Mouse (Mus musculus) hindbrain, embryonic 13.5 days (tissue): ENCODE results near the gene C1s2. TPM values are rescaled to one million over a fixed set of nuclear protein-coding genes. Genes with fewer than 3 reads are reported as not detected.
"Not testable (repeated sequence)": the region's sequence is repeated elsewhere in the genome, so short reads cannot be mapped to it uniquely, and the experiment has no call there.

Experiments
- ATAC-seq: fragments of 200-750 bp; cut with Nextera tagmentation; 2 replicates; pipeline ENCODE4 v1.8.0; 2017; ENCODE audit warnings: moderate TSS enrichment; ENCODE audit not compliant: low FRiP score
- H3K27ac ChIP-seq: fragments of 300-500 bp; sonication (generic); 2 replicates; pipeline ENCODE4 v1.5.1; 2015; ENCODE audit warnings: inconsistent platforms, mild to moderate bottlenecking, moderate library complexity
- H3K27me3 ChIP-seq: fragments of 300-500 bp; sonication (generic); 2 replicates; pipeline ENCODE4 v1.6.1; 2015; ENCODE audit warnings: mild to moderate bottlenecking, inconsistent platforms
- H3K36me3 ChIP-seq: fragments of 300-500 bp; sonication (generic); 2 replicates; pipeline ENCODE4 v1.6.1; 2015; ENCODE audit warnings: mild to moderate bottlenecking, inconsistent platforms
- H3K4me1 ChIP-seq: fragments of 300-500 bp; sonication (generic); replicated peaks from 2 replicates; pipeline ENCODE4 v1.6.1; 2015; ENCODE audit warnings: inconsistent platforms
- H3K4me2 ChIP-seq: fragments of 300-500 bp; sonication (generic); 2 replicates; pipeline ENCODE4 v1.6.1; 2015; ENCODE audit warnings: inconsistent platforms, mild to moderate bottlenecking, moderate library complexity
- H3K4me3 ChIP-seq: fragments of 300-500 bp; sonication (generic); 2 replicates; pipeline ENCODE4 v1.5.1; 2015; ENCODE audit warnings: mild to moderate bottlenecking, inconsistent platforms
- H3K9ac ChIP-seq: fragments of 300-500 bp; sonication (generic); 2 replicates; pipeline ENCODE4 v1.6.1; 2015; ENCODE audit warnings: mild to moderate bottlenecking, inconsistent platforms
- H3K9me3 ChIP-seq: fragments of 300-500 bp; sonication (generic); 2 replicates; pipeline ENCODE4 v1.6.1; 2016; ENCODE audit warnings: inconsistent platforms
- whole genome bisulfite sequencing: fragments of 180-500 bp; shearing (Covaris S2); methylation state at CpG from one replicate; pipeline ENCODE4 v1.1.7; 2015; 5-methylcytosine and 5-hydroxymethylcytosine counted together
- polyA plus RNA-seq: library from polyadenylated mRNA; unstranded; fragments of >200 nt; fragmentation: Nextera tagmentation; extraction: Ambion mirVana; gene quantifications from 2 replicates; pipeline ENCODE4 v1.2.1, GENCODE M21; 2015

The C1s2 gene
- polyA plus RNA-seq: 0.06 and 0.16 TPM in 2 replicates

GRCm38 (mm10) chr6:124635985-124636384 lies at the start of gene C1s2:
C1s2 (minus strand) TSS chr6:124636085.
- not testable (repeated sequence) for H3K4me2 ChIP-seq, H3K36me3 ChIP-seq, H3K9me3 ChIP-seq, H3K27ac ChIP-seq, H3K9ac ChIP-seq, ATAC-seq, H3K4me3 ChIP-seq, H3K27me3 ChIP-seq, H3K4me1 ChIP-seq
- WGBS: 89% methylated on average over 2 of the region's 2 CpGs

- no peak for ATAC-seq
- H3K27ac ChIP-seq: no peak overlapping the region
- no peak overlapping the region for H3K4me2 ChIP-seq
- no peaks in the 10 kb centered on the region for H3K27me3 ChIP-seq
- H3K9me3 ChIP-seq: no peaks in the 10 kb centered on the region
- 0 out of 2 replicates have a peak, but pooled peaks cover 3% of the 10 kb centered on the region for H3K36me3 ChIP-seq
- H3K9ac ChIP-seq: no peak overlapping the region
- no peak overlapping the region for H3K4me3 ChIP-seq
- no peaks in the 10 kb centered on the region for H3K4me1 ChIP-seq
- 91% methylated on average over 14 of the region's 14 CpGs for WGBS
Measured at GRCm38 (mm10) chr6:124683591-124684417, 47.9 kb upstream of the C1s2 start.

GRCm38 (mm10) chr6:124682291-124682690 lies 46.4 kb upstream of the C1s2 start:
- H3K4me2 ChIP-seq, H3K4me1 ChIP-seq, H3K27ac ChIP-seq, H3K4me3 ChIP-seq, ATAC-seq, H3K9ac ChIP-seq, H3K27me3 ChIP-seq, H3K9me3 ChIP-seq, H3K36me3 ChIP-seq: not testable (repeated sequence)
- WGBS: 58% methylated on average over 6 of the region's 6 CpGs

- 92% methylated on average over 3 of the region's 3 CpGs for WGBS
- H3K9me3 ChIP-seq: no peaks in the 10 kb centered on the region
- no peak for ATAC-seq
Measured at GRCm38 (mm10) chr6:124679486-124679885, 43.6 kb upstream of the C1s2 start.

GRCm38 (mm10) chr6:124678769-124679168 lies 42.9 kb upstream of the C1s2 start:
- Histone ChIP-seq H3K36me3 (peaks cover 15% of the 10 kb centered on the region), H3K27ac (no peak overlapping the region), H3K9me3 (no peaks in the 10 kb centered on the region), H3K4me3 (no peak overlapping the region), H3K4me2 (no peak overlapping the region), H3K9ac (no peak overlapping the region), H3K27me3 (no peaks in the 10 kb centered on the region), H3K4me1 (no peaks in the 10 kb centered on the region)
- WGBS: 94% methylated on average over 7 of the region's 7 CpGs
- ATAC-seq: no peak

More at GRCm38 (mm10) chr6:124679486-124679885, 43.6 kb upstream of the C1s2 start:
- no peaks in the 10 kb centered on the region for H3K4me1 ChIP-seq
- H3K27ac ChIP-seq: no peak overlapping the region
- no peak overlapping the region for H3K4me3 ChIP-seq
- no peak overlapping the region for H3K4me2 ChIP-seq
- H3K9ac ChIP-seq: no peak overlapping the region
- H3K36me3 ChIP-seq: peaks cover 9% of the 10 kb centered on the region
- H3K27me3 ChIP-seq: no peaks in the 10 kb centered on the region

- Histone ChIP-seq H3K9me3 (no peaks in the 10 kb centered on the region), H3K9ac (no peak overlapping the region), H3K4me1 (no peaks in the 10 kb centered on the region), H3K4me2 (no peak overlapping the region), H3K36me3 (peaks cover 15% of the 10 kb centered on the region), H3K27ac (no peak overlapping the region), H3K4me3 (no peak overlapping the region), H3K27me3 (no peaks in the 10 kb centered on the region)
- no peak for ATAC-seq
- WGBS: 90% methylated on average over 6 of the region's 6 CpGs
Measured at GRCm38 (mm10) chr6:124676171-124676570, 40.3 kb upstream of the C1s2 start.

GRCm38 (mm10) chr6:124674591-124674990 lies 38.7 kb upstream of the C1s2 start:
- Histone ChIP-seq H3K36me3 (peaks cover 15% of the 10 kb centered on the region), H3K27me3 (no peaks in the 10 kb centered on the region), H3K4me3 (no peak overlapping the region), H3K9ac (no peak overlapping the region), H3K9me3 (no peaks in the 10 kb centered on the region), H3K27ac (no peak overlapping the region), H3K4me2 (no peak overlapping the region), H3K4me1 (no peaks in the 10 kb centered on the region)
- no peak for ATAC-seq
- WGBS: 94% methylated on average over 7 of the region's 7 CpGs

- no peak for ATAC-seq
- Histone ChIP-seq H3K27ac (no peak overlapping the region), H3K9me3 (no peaks in the 10 kb centered on the region), H3K4me3 (no peak overlapping the region), H3K27me3 (no peaks in the 10 kb centered on the region), H3K4me1 (no peaks in the 10 kb centered on the region), H3K4me2 (no peak overlapping the region), H3K9ac (no peak overlapping the region), H3K36me3 (peaks cover 15% of the 10 kb centered on the region)
- WGBS: 90% methylated on average over 9 of the region's 9 CpGs
Measured at GRCm38 (mm10) chr6:124673619-124674018, 37.7 kb upstream of the C1s2 start.

GRCm38 (mm10) chr6:124672100-124672499 lies 36.2 kb upstream of the C1s2 start:
- no peaks in the 10 kb centered on the region for H3K27me3 ChIP-seq
- no peak for ATAC-seq
- H3K9me3 ChIP-seq: no peaks in the 10 kb centered on the region
- no peak overlapping the region for H3K9ac ChIP-seq
- no peak overlapping the region for H3K4me3 ChIP-seq
- peaks cover 15% of the 10 kb centered on the region for H3K36me3 ChIP-seq
- H3K27ac ChIP-seq: no peak overlapping the region
- WGBS: 83% methylated on average over 6 of the region's 6 CpGs
- no peak overlapping the region for H3K4me2 ChIP-seq
- no peaks in the 10 kb centered on the region for H3K4me1 ChIP-seq

- peaks cover 13% of the 10 kb centered on the region for H3K36me3 ChIP-seq
- no peaks in the 10 kb centered on the region for H3K27me3 ChIP-seq
- no peak overlapping the region for H3K27ac ChIP-seq
- no peaks in the 10 kb centered on the region for H3K9me3 ChIP-seq
- no peak overlapping the region for H3K4me2 ChIP-seq
- H3K9ac ChIP-seq: no peak overlapping the region
- no peak overlapping the region for H3K4me3 ChIP-seq
- H3K4me1 ChIP-seq: no peaks in the 10 kb centered on the region
- no peak for ATAC-seq
- WGBS: 92% methylated on average over 7 of the region's 7 CpGs
Measured at GRCm38 (mm10) chr6:124670281-124670900, 34.5 kb upstream of the C1s2 start.

GRCm38 (mm10) chr6:124669234-124669859 lies 33.5 kb upstream of the C1s2 start:
- no peak for ATAC-seq
- WGBS: 91% methylated on average over 11 of the region's 11 CpGs
- Histone ChIP-seq H3K9me3 (no peaks in the 10 kb centered on the region), H3K4me3 (no peak overlapping the region), H3K36me3 (peaks cover 5% of the 10 kb centered on the region), H3K27me3 (no peaks in the 10 kb centered on the region), H3K4me1 (peaks cover under 1% of the 10 kb centered on the region), H3K9ac (no peak overlapping the region), H3K27ac (no peak overlapping the region), H3K4me2 (no peak overlapping the region)

GRCm38 (mm10) chr6:124665011-124665410 lies 29.1 kb upstream of the C1s2 start:
- no peak overlapping the region for H3K4me3 ChIP-seq
- no peaks in the 10 kb centered on the region for H3K36me3 ChIP-seq
- no peak overlapping the region for H3K27ac ChIP-seq
- H3K4me1 ChIP-seq: peaks cover 10% of the 10 kb centered on the region
- no peak overlapping the region for H3K4me2 ChIP-seq
- WGBS: 96% methylated on average over 10 of the region's 10 CpGs
- no peak overlapping the region for H3K9ac ChIP-seq
- no peak for ATAC-seq
- no peaks in the 10 kb centered on the region for H3K27me3 ChIP-seq
- H3K9me3 ChIP-seq: no peaks in the 10 kb centered on the region
